In genomic region chr5:118676151-118676918, GRCm38 (mm10) we compare ENCODE assay signal across 12 mouse cellular contexts.
DNase-seq lines count a peak whose midpoint lies in the region; ATAC-seq and TF ChIP-seq lines count a peak whose summit lies in the region.
"Had no signal": no experiment of that assay in that cellular context is flagged by ENCODE, and none has a peak within 500 bp of the region (broad histone marks: within the 10 kb centered on the region; RNA-seq: fewer than 3 reads in every experiment).

No protein-coding gene starts in this region.

- 0 out of 2 replicates have a peak overlapping the region, but pooled peaks have one; percentile 7 for H3K4me2 ChIP-seq in heart, postnatal 0 days (ENCODE audit: low read depth, low read length)

- H3K9ac ChIP-seq in heart, postnatal 0 days (replicated peaks; ENCODE audit: low read depth, low read length) = no peak overlapping the region

- H3K27ac ChIP-seq in heart, postnatal 0 days (ENCODE audit: low read depth) = peak overlapping the region; percentile 61

- WGBS in heart, postnatal 0 days = 44% methylated on average over 8 of the region's 8 CpGs

- DNase-seq in adrenal gland, postnatal 10 days = peak; percentile 31
- no peak for DNase-seq in adrenal gland, postnatal 14 days
- peak; percentile 27 for DNase-seq in heart, postnatal 0 days (ENCODE audit: low spot score)
- DNase-seq in heart, adult 8-10 months (ENCODE audit: low spot score) = no peak
- peak; percentile 34 for DNase-seq in right cerebral cortex, adult 18-20 months
- no peak for DNase-seq in right cerebral cortex, postnatal 10 days (ENCODE audit: low spot score in 2 of 2)
- DNase-seq in thymus, postnatal 25 days = peak; percentile 64
- no peak for DNase-seq in adrenal gland, postnatal 25 days
- DNase-seq: adrenal gland, postnatal 36 days; cerebellum, adult 11-12 months; kidney, postnatal 10 days; right cerebral cortex, postnatal 14 days had no signal

- H3K4me3 ChIP-seq in heart, postnatal 0 days (ENCODE audit: low read depth, low read length) = no peak overlapping the region

- no peak for TF ChIP-seq EP300 in heart, postnatal 0 days (IDR thresholded peaks at IDR 0.05; ENCODE audit: low read depth)

- no peaks in the 10 kb centered on the region; the same call in 1 of the 2 replicates for H3K36me3 ChIP-seq in heart, postnatal 0 days (replicated peaks; ENCODE audit: control insufficient read depth, insufficient read depth, low read length)

- no peaks in the 10 kb centered on the region for H3K27me3 ChIP-seq in heart, postnatal 0 days (ENCODE audit: control insufficient read depth, insufficient read depth, low read length)

- peaks cover 65% of the 10 kb centered on the region for H3K4me1 ChIP-seq in heart, postnatal 0 days (ENCODE audit: control insufficient read depth, insufficient read depth)

- H3K9me3 ChIP-seq in heart, postnatal 0 days (replicated peaks; ENCODE audit: control insufficient read depth, low read length) = no peaks in the 10 kb centered on the region

- no peak for TF ChIP-seq CTCF in heart, postnatal 0 days (IDR thresholded peaks at IDR 0.05; ENCODE audit: low read depth)

- ATAC-seq in heart, postnatal 0 days (ENCODE audit: insufficient read depth, low read depth) = no peak

Comparison
In these comparisons a context has a peak if more than half of its experiments do, and no peak if none do; other contexts are left out.
1. DNase-seq: peak in adrenal gland, postnatal 10 days (single experiment), heart, postnatal 0 days (single experiment), right cerebral cortex, adult 18-20 months (single experiment) and thymus, postnatal 25 days (single experiment); none in adrenal gland, postnatal 14 days (single experiment), heart, adult 8-10 months (single experiment), right cerebral cortex, postnatal 10 days (0 of 2) and adrenal gland, postnatal 25 days (single experiment).